Mouse (Mus musculus) megakaryocyte, embryonic 14.5 days (primary cell): ENCODE measurements around the gene Lss.

Experiments used
- FLI1 ChIP-seq: IDR thresholded peaks from 2 replicates; pipeline ENCODE4 v1.6.1; 2012; ENCODE audit warnings: low read length, inconsistent platforms, mixed read lengths
- GATA1 ChIP-seq: IDR thresholded peaks from 3 replicates; pipeline ENCODE4 v1.6.1; 2012; ENCODE audit warnings: mixed read lengths, low read length, inconsistent platforms, borderline replicate concordance

DNA sequence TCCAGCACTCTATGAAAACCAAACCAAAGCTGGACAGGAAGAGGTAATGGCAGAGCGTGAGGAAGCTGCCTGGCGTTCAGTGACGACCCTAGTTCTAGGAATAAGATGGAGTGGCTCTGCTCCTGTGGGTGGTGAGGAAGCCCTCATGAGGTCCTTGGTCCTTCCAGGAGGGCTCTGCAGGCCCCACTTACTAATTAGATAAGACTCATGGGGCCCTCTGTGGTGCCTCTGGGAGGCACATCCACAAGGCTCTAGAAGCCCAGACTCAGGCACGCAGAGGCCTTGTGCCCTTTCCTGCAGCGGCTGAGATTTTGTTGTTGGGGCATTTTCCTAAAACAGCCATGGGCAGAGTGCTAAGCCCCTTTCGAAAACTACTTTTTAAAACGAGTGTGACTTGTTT lies 25.5 kb upstream of the Lss start:
- TF ChIP-seq GATA1 = no peak
- no peak for TF ChIP-seq FLI1
